Mouse (Mus musculus) left cerebral cortex, adult 6 months (tissue): ENCODE results near the gene Rasl10a. TPM values are rescaled to one million over a fixed set of nuclear protein-coding genes. Genes with fewer than 3 reads are reported as not detected.

Experiments
- long read RNA-seq, 2 experiments: library from polyadenylated mRNA; unstranded; transcript quantifications; one replicate each; pipeline ENCODE4 v2.0.0; 2019 to 2020
- polyA plus RNA-seq: library from polyadenylated mRNA; unstranded; fragments of <200 nt; fragmentation: Nextera tagmentation; gene quantifications from 2 replicates; pipeline ENCODE4 v1.2.3, GENCODE M21; 2021

Rasl10a gene
- polyA plus RNA-seq, result 98.1 and 130 TPM in 2 replicates
- long read RNA-seq, experiment 1, transcript Rasl10a-201 (3 exons, 1,110 nt), result major isoform, 98 of 230 reads
- long read RNA-seq, experiment 1, partial matches to known transcripts, result 112 of 230 reads
- long read RNA-seq, experiment 1, other reads (novel, unspliced or antisense), result 20 of 230 reads
- long read RNA-seq, experiment 2, transcript Rasl10a-201 (3 exons, 1,110 nt), result major isoform, 99 of 175 reads
- long read RNA-seq, experiment 2, partial matches to known transcripts, result 52 of 175 reads
- long read RNA-seq, experiment 2, other reads (novel, unspliced or antisense), result 24 of 175 reads

GRCm38 (mm10) chr11:5057856-5058641, at the start of gene Rasl10a:
Rasl10a (plus strand) TSS chr11:5058128.

GRCm38 (mm10) chr11:5065056-5065821, 7.3 kb downstream of the Rasl10a start, which contains the start of gene Gas2l1:
Gas2l1 (minus strand) TSS chr11:5065327.

GRCm38 (mm10) chr11:5098736-5099542, 41.0 kb downstream of the Rasl10a start, which contains the start of the genes Rhbdd3 and Ewsr1:
Rhbdd3 (plus strand) TSS chr11:5098926.
Ewsr1 (minus strand) TSS chr11:5099266.

Other genes starting within 250 kb of the Rasl10a start
- gene Nf2, start 208.6 kb upstream of the Rasl10a start, polyA plus RNA-seq, result 13.8 and 16.3 TPM in 2 replicates
- 75.9 and 133 TPM in 2 replicates for gene Nipsnap1, start 184.2 kb upstream of the Rasl10a start, polyA plus RNA-seq
- gene Thoc5, start 162.8 kb upstream of the Rasl10a start, polyA plus RNA-seq, result 26.0 and 28.9 TPM in 2 replicates
- 9.4 and 24.1 TPM in 2 replicates for gene Nefh, start 110.1 kb upstream of the Rasl10a start, polyA plus RNA-seq
- gene Ap1b1, start 71.3 kb upstream of the Rasl10a start, polyA plus RNA-seq, result 86.1 and 111 TPM in 2 replicates
- gene Gas2l1, start 7.2 kb downstream of the Rasl10a start, polyA plus RNA-seq, result 15.2 and 64.9 TPM in 2 replicates
- gene Rhbdd3, start 40.8 kb downstream of the Rasl10a start, polyA plus RNA-seq, result 22.9 and 26.2 TPM in 2 replicates
- gene Ewsr1, start 41.1 kb downstream of the Rasl10a start, polyA plus RNA-seq, result 111 and 123 TPM in 2 replicates
- 6.2 and 7.0 TPM in 2 replicates for gene Emid1, start 94.1 kb downstream of the Rasl10a start, polyA plus RNA-seq
- 1.9 and 4.3 TPM in 2 replicates for gene Kremen1, start 203.4 kb downstream of the Rasl10a start, polyA plus RNA-seq